In the genomic region with DNA sequence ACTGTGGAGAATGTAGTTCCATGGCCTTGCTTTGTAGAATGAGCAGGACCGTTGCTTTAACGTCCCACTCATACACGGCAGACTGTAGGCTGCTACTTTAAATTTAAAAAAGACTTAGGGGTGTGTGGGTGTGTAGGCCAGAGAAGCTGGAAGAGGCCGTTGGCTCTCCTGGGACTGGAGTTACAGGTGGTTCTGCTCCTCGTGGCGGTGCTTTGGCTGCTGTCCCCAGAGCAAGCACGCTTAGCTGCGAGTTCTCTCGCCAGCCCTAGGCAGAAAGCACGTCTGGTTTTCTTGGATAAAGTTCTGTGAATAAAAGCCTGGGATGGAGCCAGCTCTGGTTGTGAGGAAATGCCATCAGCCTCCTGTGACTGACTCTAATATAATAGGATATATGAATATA, we compare ENCODE assay signal across 8 mouse cellular contexts. TPM values are rescaled to one million over a fixed set of nuclear protein-coding genes. Genes with fewer than 3 reads are reported as not detected.
DNase-seq lines count a peak whose midpoint lies in the region; ATAC-seq and TF ChIP-seq lines count a peak whose summit lies in the region.

No protein-coding gene starts in this region.

- no peak overlapping the region for H3K9ac ChIP-seq in lung, embryonic 16.5 days (ENCODE audit: low read length)
- no peak overlapping the region for H3K9ac ChIP-seq in neural tube, embryonic 15.5 days (replicated peaks)

- WGBS in lung, embryonic 16.5 days, result 38% methylated on average over 10 of the region's 10 CpGs
- WGBS in lung, adult 2 months, result 43% methylated on average over 10 of the region's 10 CpGs
- 20% methylated on average over 10 of the region's 10 CpGs for WGBS in small intestine, adult 2 months
- 63% methylated on average over 10 of the region's 10 CpGs for WGBS in neural tube, embryonic 15.5 days

- H3K4me3 ChIP-seq in lung, embryonic 16.5 days (ENCODE audit: low read length), result no peak overlapping the region
- no peak overlapping the region for H3K4me3 ChIP-seq in lung, adult 2 months (replicated peaks; ENCODE audit: extremely low read depth, low read depth, low read length)
- H3K4me3 ChIP-seq in small intestine, adult 2 months (ENCODE audit: low read depth, low read length), result peak overlapping the region; percentile 47
- H3K4me3 ChIP-seq in neural tube, embryonic 15.5 days (replicated peaks), result no peak overlapping the region

- no peak overlapping the region for H3K27ac ChIP-seq in lung, embryonic 16.5 days (ENCODE audit: low read length)
- H3K27ac ChIP-seq in small intestine, adult 2 months (ENCODE audit: insufficient read depth, low read depth, low read length), result no peak overlapping the region
- no peak overlapping the region for H3K27ac ChIP-seq in neural tube, embryonic 15.5 days (replicated peaks)

- peak overlapping the region; percentile 24; the same call in 1 of the 2 replicates for H3K4me2 ChIP-seq in lung, embryonic 16.5 days (ENCODE audit: low read depth, low read length)
- no peak overlapping the region for H3K4me2 ChIP-seq in neural tube, embryonic 15.5 days

- TF ChIP-seq POLR2A in lung, adult 2 months (IDR thresholded peaks at IDR 0.05; ENCODE audit: borderline replicate concordance, extremely low read depth, low read depth, low read length), result no peak
- TF ChIP-seq POLR2A in small intestine, adult 2 months (IDR thresholded peaks at IDR 0.05; ENCODE audit: low read depth, low read length), result no peak

- peak; percentile 31 for DNase-seq in cerebellum, adult 9-10 months
- no peak for DNase-seq in cerebellum, postnatal 14 days
- no peak for DNase-seq in lung, adult 2 months
- peak; percentile 37 to 68 for DNase-seq in kidney, postnatal 25 days
- no peak for DNase-seq in thymus, postnatal 25 days

- no peak for TF ChIP-seq CTCF in lung, adult 2 months (IDR thresholded peaks at IDR 0.05; ENCODE audit: insufficient read depth, low read length)
- no peak for TF ChIP-seq CTCF in small intestine, adult 2 months (IDR thresholded peaks at IDR 0.05; ENCODE audit: extremely low read depth, insufficient read length, insufficient replicate concordance, low read depth, low read length)

- H3K36me3 ChIP-seq in lung, embryonic 16.5 days (ENCODE audit: control insufficient read depth, insufficient read depth, low read length), result no peaks in the 10 kb centered on the region
- peaks cover 14% of the 10 kb centered on the region for H3K36me3 ChIP-seq in small intestine, adult 2 months (ENCODE audit: control insufficient read depth, insufficient read depth, low read length)
- H3K36me3 ChIP-seq in neural tube, embryonic 15.5 days, result no peaks in the 10 kb centered on the region

- no peak for ATAC-seq in lung, embryonic 16.5 days (ENCODE audit: low read depth)
- ATAC-seq in neural tube, embryonic 15.5 days (ENCODE audit: low FRiP score), result no peak

- no peaks in the 10 kb centered on the region for H3K27me3 ChIP-seq in lung, embryonic 16.5 days (ENCODE audit: control insufficient read depth, insufficient read depth, low read depth, low read length)
- no peaks in the 10 kb centered on the region for H3K27me3 ChIP-seq in small intestine, adult 2 months (ENCODE audit: control insufficient read depth, insufficient read depth, low read length)
- H3K27me3 ChIP-seq in neural tube, embryonic 15.5 days (replicated peaks), result no peaks in the 10 kb centered on the region

- no peaks in the 10 kb centered on the region for H3K9me3 ChIP-seq in lung, embryonic 16.5 days (ENCODE audit: control insufficient read depth, low read length)
- no peaks in the 10 kb centered on the region for H3K9me3 ChIP-seq in neural tube, embryonic 15.5 days (replicated peaks)

- H3K4me1 ChIP-seq in lung, embryonic 16.5 days (replicated peaks; ENCODE audit: control insufficient read depth, insufficient read depth, low read length), result peaks cover 10% of the 10 kb centered on the region; the same call in 1 of the 2 replicates
- H3K4me1 ChIP-seq in lung, adult 2 months (ENCODE audit: control insufficient read depth, insufficient read depth, low read length), result no peaks in the 10 kb centered on the region; the same call in 1 of the 2 replicates
- H3K4me1 ChIP-seq in small intestine, adult 2 months (ENCODE audit: control insufficient read depth, insufficient read depth, insufficient read length, low read length), result peaks cover 11% of the 10 kb centered on the region; the same call in 1 of the 2 replicates
- H3K4me1 ChIP-seq in neural tube, embryonic 15.5 days, result peaks cover 13% of the 10 kb centered on the region

RNA-seq across cellular contexts. Expression of a gene that starts 2.3 kb away (rescaled TPM):
- polyA plus RNA-seq in lung, embryonic 16.5 days (2015; fragmentation: Nextera tagmentation; extraction: Ambion mirVana), result 52.3 and 54.9 TPM in 2 replicates
- polyA plus RNA-seq in lung, adult 2 months (2012; rRNA removed), result 23.4 and 27.8 TPM in 2 replicates
- polyA plus RNA-seq in small intestine, adult 2 months (2012; rRNA removed), result 22.2 and 48.4 TPM in 2 replicates
- polyA plus RNA-seq in neural tube, embryonic 15.5 days (2015; fragmentation: Nextera tagmentation; extraction: Ambion mirVana), result 21.8 and 27.4 TPM in 2 replicates

Comparison
In these comparisons a context has a peak if more than half of its experiments do, and no peak if none do; other contexts are left out.
1. DNase-seq: peak in cerebellum, adult 9-10 months (single experiment) and kidney, postnatal 25 days (2 of 2); none in cerebellum, postnatal 14 days (0 of 2), lung, adult 2 months (single experiment) and thymus, postnatal 25 days (single experiment).